Mouse (Mus musculus) gastrocnemius, postnatal 14 days (tissue): ENCODE data around the gene Dph1. TPM values are rescaled to one million over a fixed set of nuclear protein-coding genes. Genes with fewer than 3 reads are reported as not detected.
A peak's percentile ranks its signal among the peaks of the same experiment; 100 is the strongest.
"Not testable (repeated sequence)": the region's sequence is repeated elsewhere in the genome, so short reads cannot be mapped to it uniquely, and the experiment has no call there.

Experiments
- DNase-seq: peaks from one replicate; pipeline ENCODE4 v3.0.0; 2021; ENCODE audit warnings: mixed read lengths
- intact Hi-C: fragments of 180-260 bp; cut with DNase I; formaldehyde crosslinking; loops from one replicate; pipeline ENCODE4 v1.15.1; 2025; ENCODE audit warnings: low total_unique reads
- total RNA-seq, 2 experiments: library from RNA; stranded (reverse); gene quantifications; 2 replicates each; pipeline ENCODE4 v1.2.3; 2021

The Dph1 gene
- total RNA-seq, 2 experiments from 2014 or later, result 6.6 to 6.9 TPM

DNA sequence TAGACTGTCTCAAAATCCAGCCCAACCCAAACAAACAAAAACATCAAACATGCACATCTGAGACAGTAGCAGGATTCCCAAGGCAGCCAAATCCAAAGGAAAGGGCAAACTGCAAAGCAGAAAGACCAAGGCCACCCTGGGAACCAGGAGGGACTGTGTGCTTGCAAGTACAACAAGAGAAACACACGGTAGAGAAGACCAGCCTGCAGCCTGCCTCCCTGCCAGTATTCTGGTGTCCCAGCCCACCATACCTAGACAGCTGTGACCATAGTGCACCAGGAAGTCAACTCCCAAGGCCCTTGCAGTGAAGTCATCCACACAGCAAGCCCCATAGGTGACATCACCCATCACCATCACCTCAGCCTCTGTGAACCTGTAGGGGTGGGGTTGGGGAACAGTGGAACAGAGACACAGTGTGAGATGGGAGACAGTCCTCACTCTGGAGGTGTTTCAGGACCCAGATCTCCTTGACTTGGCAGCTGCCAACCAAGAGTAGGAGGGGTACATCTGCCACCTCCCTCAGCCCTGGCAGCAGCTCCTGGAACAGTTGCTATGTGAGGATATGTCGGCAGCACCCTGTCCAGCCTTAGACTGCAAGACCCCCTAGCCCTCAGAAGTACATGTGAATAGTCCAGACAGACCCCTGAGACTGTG, 7.0 kb downstream of the Dph1 start:
- intact Hi-C loops, result no loop called here
- DNase-seq, result no peak

DNA sequence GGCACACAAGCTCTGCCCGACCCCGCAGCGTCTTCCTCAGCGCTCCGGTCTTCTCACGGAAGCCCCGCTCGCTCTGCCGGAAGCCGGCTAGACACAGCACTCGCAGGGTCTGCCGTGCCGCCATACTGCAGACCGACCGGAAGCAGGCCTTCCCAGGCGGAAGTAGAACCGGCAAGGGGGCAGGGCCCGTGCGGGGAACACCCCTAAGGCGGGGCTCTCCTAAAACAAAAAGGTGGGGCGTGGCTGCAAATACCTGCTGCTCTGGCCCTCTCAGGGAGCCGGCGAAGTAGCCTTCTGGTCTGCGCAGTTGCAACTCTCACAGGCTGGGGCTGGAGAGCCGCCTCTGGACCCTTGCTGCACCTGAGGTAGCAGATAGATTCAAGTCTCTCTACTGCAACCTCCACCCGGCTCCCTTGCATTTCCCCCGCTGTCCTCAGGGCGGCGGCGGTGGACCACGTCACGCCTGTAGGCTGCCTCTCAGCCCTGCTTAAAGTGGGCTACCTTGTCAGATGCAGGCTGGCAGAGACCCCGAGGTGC, 12.3 kb downstream of the Dph1 start, which contains the start of gene Ovca2:
Gene Ovca2, minus strand, starts transcription at position 164 of the 537 bp plus-strand sequence.
- peak; percentile 90 for DNase-seq
- intact Hi-C loops, result no loop called here

DNA sequence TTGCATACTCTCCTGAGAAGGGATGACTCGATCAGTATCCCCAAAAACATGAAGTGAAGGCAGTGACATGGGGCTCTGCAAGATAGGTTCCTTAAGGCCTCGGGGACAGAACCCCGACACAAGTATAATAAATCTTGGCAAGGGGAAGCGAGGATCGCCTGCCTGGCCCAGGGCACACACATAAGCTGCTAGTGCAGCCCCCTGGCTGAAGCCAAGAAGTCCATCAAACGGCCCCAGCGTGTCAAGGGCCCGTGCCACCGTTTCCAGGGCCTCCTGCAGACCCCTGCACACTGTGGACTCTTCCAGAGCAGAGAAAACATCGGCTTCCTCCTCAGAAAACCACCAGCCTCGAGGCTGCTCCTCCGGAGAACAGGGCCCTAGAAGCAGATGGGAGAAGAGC, 13.0 kb downstream of the Dph1 start:
- no peak for DNase-seq

DNA sequence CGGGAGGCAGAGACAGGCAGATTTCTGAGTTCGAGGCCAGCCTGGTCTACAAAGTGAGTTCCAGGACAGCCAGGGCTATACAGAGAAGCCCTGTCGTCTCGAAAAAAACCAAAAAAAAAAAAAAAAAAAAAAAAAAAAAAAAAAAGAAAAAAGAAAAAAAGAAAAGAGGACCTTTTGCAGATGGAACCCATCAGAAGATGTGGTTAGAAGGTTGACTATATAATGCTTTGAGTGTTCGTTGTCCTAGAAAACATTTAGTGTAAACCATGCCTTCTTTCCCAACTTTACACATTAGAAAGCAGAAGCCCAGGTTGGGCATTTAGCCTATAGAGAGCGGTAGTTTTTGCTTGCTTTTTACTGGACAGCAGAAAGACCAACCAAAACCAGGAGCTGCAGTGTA, 16.5 kb downstream of the Dph1 start:
- intact Hi-C loops, DNase-seq: not testable (repeated sequence)

More for the DNA sequence above, 13.0 kb downstream of the Dph1 start:
- intact Hi-C loops, result no loop called here

DNA sequence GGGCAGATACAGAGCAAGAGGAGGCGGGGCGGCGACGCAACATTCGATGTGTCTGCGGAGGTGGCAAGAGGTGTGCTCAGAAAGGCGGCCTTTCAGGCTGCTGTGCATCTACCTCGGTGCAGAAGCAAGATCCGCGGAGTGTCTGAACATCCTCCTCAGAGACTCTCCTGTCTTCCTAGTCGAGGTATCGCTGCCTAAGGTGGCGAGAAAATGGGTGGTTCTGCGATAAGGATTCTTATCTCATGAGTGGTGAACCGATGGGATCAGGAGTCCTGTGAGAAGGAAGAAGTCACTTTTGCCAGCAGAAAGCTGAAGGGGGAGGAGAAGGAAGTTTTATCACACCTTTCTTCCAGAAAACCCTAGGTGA, 17.3 kb downstream of the Dph1 start:
- no peak for DNase-seq
- intact Hi-C loops, result no loop called here

DNA sequence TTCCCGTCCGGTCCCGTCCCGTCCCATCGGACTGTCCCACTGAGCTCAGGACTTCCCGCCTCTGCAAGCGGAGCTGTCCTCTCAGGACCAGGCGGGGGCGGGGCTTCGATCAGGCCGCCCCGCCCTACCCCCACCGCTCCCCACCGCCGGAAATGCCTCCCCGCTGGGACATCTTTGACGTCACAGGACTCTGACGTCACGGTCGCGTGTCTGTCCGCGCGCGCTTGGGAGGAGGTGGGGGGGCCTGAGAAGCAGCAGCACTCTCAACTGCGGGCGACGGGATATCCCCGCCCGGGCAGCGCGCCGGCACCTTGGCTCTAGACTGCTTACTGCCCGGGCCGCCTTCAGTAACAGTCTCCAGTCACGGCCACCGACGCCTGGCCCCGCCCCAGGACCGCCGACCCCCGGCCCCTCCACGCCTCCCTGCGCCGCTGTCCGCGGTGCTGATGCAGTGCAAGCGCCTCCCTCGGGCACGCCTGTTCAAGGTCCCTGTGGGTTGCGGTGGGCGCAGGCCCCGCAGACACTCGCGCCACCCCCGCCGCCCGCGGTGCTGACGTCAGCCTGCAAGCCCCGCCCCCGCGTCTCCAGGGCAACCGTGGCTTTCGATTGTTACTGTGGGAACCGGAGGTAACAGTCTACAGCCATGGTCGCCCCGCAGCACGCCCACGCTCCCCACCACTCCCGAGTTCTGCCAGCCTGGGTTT, 17.8 kb downstream of the Dph1 start:
- intact Hi-C loops, result no loop called here
- DNase-seq, result peak; percentile 77

DNA sequence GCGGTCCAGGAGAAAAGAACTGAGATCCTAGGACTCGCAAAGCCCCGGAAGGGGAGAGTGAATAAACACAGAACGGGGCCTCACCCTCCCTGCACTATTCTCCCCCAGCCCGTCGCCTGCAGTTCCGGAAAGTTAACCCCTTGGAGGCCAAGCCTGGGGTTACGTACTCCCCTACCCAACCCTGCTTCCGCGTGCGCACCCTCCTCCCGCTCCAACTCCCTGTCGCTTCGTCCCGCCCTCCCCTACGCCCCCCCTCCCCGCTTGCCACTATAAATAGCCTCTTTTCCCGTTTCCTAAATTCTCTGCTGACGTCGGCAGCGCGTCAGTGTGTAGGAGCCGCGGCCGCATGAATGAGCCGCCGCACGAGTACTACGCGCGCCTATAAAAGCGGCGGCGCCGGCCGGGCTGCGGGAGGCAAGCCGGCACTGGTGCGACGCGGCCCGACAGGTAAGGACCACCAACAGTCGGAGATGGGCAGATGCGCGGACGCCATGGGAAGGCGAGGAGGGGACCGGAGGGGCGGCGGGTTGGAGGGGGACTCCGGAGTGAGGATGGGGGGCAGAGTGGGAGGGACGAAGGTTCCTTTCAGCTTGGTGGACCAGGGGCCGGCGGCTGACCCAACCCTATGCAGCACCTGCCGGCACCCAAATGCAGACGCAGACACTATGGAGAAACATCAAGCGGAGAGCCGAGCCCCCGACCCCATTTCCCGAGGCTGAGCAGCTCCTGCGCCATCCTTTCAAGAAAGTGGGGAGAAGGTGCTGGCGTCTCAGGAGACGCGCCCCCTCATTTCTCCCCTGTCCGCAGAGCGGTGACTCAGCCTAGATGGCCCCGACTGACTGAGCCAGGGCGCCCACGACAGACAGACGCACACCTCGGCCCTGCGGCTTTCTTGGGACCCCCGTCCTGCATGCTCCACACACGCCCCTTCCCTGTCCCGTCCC, 18.6 kb downstream of the Dph1 start:
- no peak for DNase-seq
- intact Hi-C loops, result no loop called here

DNA sequence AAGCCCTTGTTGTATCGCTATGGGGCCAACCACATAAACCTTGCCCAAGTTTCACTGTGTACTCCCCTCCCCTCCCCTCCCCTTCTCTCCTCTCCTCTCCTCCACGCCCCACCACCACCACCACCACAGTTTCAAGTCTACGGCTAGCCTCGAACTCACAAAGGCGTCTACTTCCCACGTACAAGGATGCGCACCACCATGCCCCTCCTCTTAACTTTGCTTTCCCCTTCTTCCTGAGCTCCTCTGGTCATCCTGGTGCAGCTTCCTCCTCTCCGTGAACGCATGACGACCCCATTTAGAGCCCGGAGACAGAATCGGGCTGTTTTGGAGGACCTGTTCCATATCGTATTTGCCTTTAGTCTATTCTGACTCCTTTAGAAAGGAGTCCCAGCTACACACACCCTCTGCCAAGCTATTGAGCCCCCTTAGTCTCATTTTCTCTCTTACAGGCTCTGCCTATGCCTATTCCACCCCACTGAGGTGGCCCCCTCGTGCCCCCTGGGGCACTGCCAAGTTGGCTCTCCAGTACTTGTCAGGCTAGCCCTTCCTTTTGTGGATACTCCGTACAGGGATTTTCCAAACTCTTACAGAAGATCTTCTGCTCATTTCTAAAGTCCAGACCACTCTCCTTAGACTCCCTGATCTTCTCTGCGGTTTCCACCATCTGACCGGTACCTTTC, 19.7 kb downstream of the Dph1 start:
- peak; percentile 16 for DNase-seq
- intact Hi-C loops, result no loop called here

DNA sequence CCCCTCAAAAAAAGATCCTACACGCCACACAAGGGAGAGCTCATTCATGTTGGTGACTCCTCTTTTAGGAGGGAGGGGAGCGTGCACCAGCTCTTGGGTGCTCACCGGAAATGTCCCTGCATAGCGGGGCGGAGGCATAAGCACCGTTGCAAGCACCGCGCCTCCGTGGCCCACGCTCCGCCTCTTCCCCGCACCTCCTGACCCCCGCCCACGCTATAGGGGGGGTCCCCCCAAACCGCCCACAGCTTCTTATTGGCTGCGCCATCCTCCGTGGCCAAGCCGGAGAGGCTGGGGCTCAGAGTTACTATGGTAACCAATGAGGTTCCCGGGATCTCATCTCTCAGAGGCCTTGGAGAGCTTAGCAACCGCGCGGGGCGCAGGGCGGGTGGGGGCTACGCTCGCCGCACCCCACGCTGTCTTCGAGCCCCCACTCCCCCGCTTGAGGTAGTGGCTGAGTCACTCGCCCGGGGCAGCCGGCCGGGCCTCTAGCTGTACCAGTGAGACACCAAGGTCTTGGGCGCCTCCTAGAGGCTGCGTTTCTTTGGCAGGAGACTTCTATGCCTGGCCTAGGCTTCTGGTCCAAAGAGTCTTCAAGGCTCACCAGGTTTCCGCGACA, 20.8 kb downstream of the Dph1 start:
- intact Hi-C loops, result no loop called here

DNA sequence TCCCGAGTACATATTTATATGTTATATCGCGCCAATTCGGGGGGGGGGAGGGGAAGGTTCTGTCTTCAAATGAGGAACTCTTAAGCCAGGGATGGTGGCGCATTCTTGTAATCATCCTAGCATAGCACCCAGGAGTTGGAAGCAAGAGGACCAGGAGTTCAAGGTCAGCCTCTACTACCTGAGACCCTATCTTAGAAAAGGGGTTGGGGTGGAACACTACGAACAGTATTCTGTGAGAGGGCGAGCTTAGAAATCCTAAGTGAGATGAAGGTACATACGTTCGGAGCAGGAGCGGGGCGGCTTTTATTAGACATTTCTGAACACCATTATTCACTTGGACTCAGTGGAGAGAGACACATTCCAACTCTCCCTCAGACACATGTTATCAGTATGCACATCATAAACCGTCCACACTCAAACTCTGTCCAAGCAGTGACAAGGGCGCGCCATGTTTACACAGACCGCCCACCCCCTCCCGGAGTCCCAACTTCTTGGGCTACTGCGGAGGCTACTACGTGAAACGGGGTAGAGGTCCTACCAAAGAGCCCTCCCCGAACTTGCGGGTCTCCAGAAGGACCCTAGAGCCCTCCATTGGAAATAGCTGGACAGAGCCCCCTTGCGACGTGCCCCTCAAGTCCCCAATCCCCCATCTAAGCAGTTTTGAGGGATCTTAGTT, 21.5 kb downstream of the Dph1 start, which contains the start of gene Hic1:
Gene Hic1, minus strand, starts transcription at position 115 of the 676 bp plus-strand sequence.
- DNase-seq, result no peak
- intact Hi-C loops, result no loop called here

More for the DNA sequence above, 20.8 kb downstream of the Dph1 start:
- DNase-seq, result peak; percentile 92

DNA sequence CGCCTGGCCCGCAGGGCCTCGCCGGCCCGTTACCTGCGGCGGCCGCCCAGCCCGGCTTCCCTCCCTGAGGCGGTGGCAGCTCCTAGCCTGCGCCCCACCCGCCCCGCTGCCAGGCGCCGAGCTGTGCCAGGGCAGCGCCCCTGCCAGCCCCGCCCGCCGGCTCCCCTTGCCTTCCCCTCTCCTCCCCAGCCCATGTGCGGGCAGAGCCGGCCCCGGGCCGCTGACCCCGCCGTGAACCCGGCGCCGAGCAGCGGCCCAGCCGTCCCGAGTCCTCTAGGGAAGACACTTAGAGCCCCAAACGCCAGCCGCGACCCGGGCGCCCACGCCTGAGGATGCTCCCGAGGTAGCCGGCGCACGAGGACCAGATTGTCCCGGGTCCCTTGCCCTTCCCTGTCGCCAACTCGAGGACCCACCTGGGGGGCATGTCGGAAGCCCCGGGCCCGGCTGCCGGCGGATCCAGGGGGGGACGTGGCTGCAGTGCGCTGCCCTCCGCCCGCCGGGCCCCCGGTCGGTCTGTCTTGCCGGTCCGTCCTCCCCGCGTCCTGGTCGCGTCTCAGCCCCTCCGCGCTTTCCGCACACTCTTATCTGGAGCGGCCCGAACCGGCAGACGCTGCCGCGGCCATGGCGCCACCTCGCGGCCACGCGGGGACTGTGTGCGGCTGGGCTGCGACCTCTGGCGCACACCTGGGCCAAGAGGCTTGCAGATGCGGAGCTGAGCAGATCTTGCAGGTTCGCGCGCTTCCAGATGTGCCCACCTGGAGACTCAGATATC, 22.3 kb downstream of the Dph1 start:
- peak; percentile 89 for DNase-seq
- intact Hi-C loops, result no loop called here

DNA sequence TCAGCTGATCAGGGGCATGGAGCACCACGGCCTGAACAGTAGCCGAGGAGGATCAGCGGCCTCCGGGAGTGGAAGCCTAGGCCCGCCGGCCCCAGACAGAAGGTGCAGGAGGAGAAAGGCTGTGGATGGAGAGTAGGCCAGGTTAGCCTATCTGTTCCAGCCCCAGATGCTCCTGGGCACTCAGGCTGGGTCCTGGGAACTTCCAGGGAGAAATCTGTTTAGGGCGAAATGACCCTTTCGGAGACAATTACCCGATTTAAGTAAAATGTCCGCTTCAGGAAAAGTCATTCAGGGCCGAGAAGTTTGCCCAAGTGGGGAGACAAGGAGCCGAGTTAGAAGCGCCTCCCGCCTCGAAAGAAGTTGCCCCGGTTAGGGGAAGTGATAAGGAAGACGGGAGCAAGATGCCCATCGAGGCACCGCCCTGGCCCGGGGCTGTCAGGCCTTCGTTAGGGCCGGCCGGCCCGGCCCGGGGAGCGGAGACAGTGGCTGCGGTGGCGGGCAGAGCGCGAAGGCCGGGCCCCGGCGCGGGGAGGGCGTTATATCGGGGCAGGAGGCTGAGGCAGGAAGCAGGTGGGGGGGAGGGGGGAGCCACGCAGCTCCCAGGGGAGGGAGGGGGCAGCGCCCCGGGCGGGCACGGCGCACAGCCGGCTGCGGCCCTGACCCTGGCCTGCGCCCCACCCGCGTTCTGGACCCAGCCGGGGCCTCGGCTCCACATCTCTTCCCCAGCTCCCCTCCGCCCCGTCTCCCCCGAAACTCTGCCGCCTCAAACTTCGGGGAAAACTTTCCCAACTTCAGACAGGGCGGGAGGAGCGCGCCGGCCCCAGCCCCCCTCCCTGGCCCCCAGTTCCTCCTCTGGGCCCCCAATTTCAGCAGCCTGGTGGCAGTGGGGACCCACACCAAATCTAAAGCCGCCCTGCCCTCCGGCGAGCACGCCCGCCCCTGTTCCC, 23.1 kb downstream of the Dph1 start:
- intact Hi-C loops, result loop anchor here (2.0 kb wide), 1 partner anchor 187 kb away; no protein-coding TSS in a partner anchor
- DNase-seq, result peak; percentile 54

DNA sequence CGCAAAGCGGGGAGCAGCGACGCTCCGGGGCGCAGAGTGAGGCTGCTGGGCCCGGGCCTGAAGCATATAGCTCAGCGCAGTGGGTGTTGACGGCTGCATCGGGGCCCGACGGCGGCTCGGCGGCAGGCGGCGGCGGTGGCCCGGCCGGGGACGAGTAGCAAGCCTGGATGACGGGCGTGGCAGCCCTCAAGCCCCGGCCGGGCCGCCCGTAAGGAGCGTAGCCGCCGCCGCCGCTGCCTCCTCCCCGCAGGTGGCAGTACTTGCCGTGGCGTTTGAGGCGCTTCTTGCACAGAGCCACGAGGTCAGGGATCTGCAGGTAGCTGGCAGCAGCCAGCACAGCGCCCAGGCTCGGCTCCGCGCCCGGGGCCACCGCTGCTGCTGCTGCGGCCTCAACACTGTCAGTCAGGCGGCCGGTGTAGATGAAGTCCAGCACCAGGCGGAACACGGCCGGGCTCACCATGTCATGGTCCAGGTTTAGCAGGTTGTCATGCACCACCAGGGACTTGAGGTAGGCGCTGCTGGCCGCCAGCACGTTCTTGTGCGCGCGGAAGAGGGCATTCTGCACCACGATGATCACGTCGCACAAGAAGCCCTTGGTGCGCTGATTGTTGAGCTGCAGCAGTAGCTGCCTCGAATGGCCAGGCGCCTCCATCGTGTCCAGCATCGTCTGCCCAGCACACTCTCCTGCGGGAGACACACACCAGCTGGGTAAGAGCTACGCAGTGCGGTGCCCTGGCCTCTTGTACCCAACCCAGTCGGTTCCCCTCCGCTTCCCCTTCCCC, 24.0 kb downstream of the Dph1 start:
- intact Hi-C loops, result loop anchor here (2.0 kb wide), 1 partner anchor 186 kb away; no protein-coding TSS in a partner anchor
- DNase-seq, result peak; percentile 45

DNA sequence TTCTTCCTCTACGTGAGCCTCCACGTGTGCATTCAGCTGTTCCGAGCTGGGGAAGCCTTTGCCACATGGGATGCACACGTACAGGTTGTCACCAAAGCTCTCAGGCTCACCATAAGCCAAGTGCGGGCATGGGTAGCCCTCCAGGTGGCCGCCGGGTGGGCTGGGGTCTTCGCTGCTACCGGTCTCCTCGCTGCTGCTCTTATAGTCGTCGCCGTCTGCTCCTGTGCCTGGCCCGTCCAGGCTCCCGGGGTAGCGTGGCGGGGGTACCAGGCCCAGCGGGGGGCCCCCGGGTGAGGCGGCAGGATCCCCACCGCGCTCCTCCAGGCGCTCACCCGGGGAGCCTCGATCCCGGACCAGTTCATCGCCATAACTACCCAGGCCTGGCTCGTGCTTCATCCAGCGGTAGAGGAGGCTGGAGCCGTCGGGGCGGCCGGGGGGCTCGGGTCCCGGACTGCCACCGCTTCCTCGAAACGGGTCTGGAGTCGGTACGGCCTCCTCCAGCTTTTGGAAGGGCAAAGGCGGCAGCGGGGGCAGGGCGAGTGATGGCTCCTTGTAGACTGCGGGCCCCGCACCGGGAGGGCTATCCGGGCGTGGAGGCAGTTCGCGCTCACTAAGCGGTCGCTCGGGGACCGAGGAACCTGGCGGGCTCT, 24.7 kb downstream of the Dph1 start:
- intact Hi-C loops, result loop anchor here (2.0 kb wide), 1 partner anchor 186 kb away; no protein-coding TSS in a partner anchor
- DNase-seq, result no peak
